Mouse (Mus musculus) embryonic facial prominence, embryonic 10.5 days (tissue): ENCODE data around the gene Saal1. TPM values are rescaled to one million over a fixed set of nuclear protein-coding genes. Genes with fewer than 3 reads are reported as not detected.
"Not testable (repeated sequence)": the region's sequence is repeated elsewhere in the genome, so short reads cannot be mapped to it uniquely, and the experiment has no call there.

ENCODE experiments used
- DNase-seq: peaks from one replicate; pipeline ENCODE4 v3.0.0-alpha.2; 2017; ENCODE audit warnings: low spot score
- H3K27ac ChIP-seq: fragments of 300-500 bp; sonication (generic); replicated peaks from 2 replicates; pipeline ENCODE4 v1.5.1; 2016; ENCODE audit warnings: mild to moderate bottlenecking
- H3K27me3 ChIP-seq: fragments of 300-500 bp; sonication (generic); replicated peaks from 2 replicates; pipeline ENCODE4 v1.6.1; 2016; ENCODE audit warnings: low read depth, mild to moderate bottlenecking; ENCODE audit not compliant: poor library complexity, severe bottlenecking
- H3K36me3 ChIP-seq: fragments of 300-500 bp; sonication (generic); replicated peaks from 2 replicates; pipeline ENCODE4 v1.6.1; 2016; ENCODE audit warnings: mild to moderate bottlenecking, moderate library complexity
- H3K4me1 ChIP-seq: fragments of 300-500 bp; sonication (generic); 2 replicates; pipeline ENCODE4 v1.6.1; 2016
- H3K4me3 ChIP-seq: fragments of 300-500 bp; sonication (generic); 2 replicates; pipeline ENCODE4 v1.5.1; 2016; ENCODE audit warnings: mild to moderate bottlenecking, moderate library complexity
- H3K9me3 ChIP-seq: fragments of 300-500 bp; sonication (generic); 2 replicates; pipeline ENCODE4 v1.6.1; 2016; ENCODE audit warnings: mild to moderate bottlenecking
- WGBS: fragments of 180-500 bp; shearing (Covaris S2); methylation state at CpG from one replicate; pipeline ENCODE4 v1.1.7; 2016; 5-methylcytosine and 5-hydroxymethylcytosine counted together
- polyA plus RNA-seq: library from polyadenylated mRNA; unstranded; fragments of >200 nt; fragmentation: Nextera tagmentation; extraction: Ambion mirVana; gene quantifications from 2 replicates; pipeline ENCODE4 v1.2.1, GENCODE M21; 2016

The Saal1 gene
- 40.7 and 46.0 TPM in 2 replicates for polyA plus RNA-seq

- Histone ChIP-seq H3K9me3 (no peaks in the 10 kb centered on the region), H3K4me1 (peaks cover 13% of the 10 kb centered on the region), H3K27me3 (no peaks in the 10 kb centered on the region), H3K36me3 (peaks cover 36% of the 10 kb centered on the region), H3K27ac (peak within 1 kb of the TSS; percentile 98), H3K4me3 (peak within 1 kb of the TSS; percentile 93)
- peak; percentile 97 for DNase-seq
- 1% methylated on average over 38 of the region's 38 CpGs for WGBS
Measured at GRCm38 (mm10) chr7:46710390-46710844, at the start of gene Saal1. Gene Saal1 (minus strand): TSS chr7:46710680.

DNA sequence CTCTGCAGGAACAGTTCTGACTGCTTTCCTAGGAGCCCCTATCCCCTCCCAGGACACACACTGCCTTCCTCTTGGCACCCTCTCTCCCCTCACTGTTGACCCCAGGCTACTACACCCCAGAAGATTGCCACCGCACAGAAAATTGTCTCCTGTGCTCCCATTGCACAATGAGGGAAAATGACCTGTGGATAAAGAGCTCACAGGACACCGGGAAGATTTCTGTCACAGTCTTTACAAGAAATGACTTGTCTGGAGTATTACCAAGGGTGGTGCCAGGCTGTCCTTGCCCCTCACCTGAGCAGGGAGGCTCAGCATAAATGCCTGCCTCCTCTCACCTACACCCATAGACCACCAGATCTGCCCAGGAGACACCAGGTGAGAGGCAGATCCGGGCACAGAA, 41.0 kb upstream of the Saal1 start, which contains the start of gene Saa2:
TSS of gene Saa2 (plus strand) at position 301 of the 400 bp plus-strand sequence.
- no peaks in the 10 kb centered on the region for H3K27me3 ChIP-seq
- H3K27ac ChIP-seq = no peak within 1 kb of the TSS
- H3K9me3 ChIP-seq = no peaks in the 10 kb centered on the region
- H3K36me3 ChIP-seq = no peaks in the 10 kb centered on the region
- no peak within 1 kb of the TSS for H3K4me3 ChIP-seq
- H3K4me1 ChIP-seq = peaks cover 18% of the 10 kb centered on the region
- no peak for DNase-seq
- 80% methylated on average over 3 of the region's 3 CpGs for WGBS

DNA sequence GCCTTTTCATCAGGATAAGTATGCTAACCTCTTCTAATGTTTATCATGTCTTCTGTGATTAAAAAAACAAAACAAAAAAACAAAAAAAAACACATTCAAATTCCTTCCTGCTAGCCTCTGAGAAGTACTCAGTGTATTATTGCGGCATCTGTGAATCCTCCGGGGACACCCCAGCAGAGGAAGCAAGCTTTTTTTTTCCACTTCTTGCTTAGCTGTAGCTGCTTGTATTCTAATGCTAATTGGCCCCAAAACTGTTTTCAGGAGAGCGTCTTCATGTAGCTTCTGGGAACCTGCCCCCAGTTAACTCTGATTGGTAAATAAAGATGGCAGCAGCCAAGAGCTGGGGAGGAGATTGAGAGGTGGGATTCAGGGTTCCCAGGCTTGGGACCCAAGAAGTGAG, 38.0 kb upstream of the Saal1 start:
- Histone ChIP-seq H3K4me3 (no peak overlapping the region), H3K4me1 (peaks cover 18% of the 10 kb centered on the region), H3K27ac (no peak overlapping the region), H3K27me3 (no peaks in the 10 kb centered on the region), H3K36me3 (no peaks in the 10 kb centered on the region), H3K9me3 (no peaks in the 10 kb centered on the region)
- no peak for DNase-seq
- whole genome bisulfite sequencing = 52% methylated on average over 3 of the region's 3 CpGs

DNA sequence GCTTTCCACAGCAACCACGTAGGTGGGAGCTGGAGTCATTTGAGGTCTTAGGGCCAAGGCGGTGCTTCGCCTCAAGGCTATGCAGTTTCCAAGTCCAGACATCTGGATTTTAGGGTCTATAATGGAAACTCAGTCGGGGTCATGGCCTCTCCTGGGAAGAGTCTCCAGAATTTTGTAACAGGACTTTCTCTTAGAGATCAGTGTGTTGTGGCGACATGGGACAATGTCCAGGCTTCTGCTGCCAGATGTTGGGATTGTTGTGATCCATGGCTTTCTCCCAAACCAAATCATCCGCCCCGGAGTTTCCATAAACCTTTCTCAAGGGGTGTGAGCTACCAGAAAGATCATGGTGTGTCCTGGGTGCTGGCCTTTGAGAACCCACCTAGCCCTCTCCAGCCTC, 35.9 kb upstream of the Saal1 start:
- no peak for DNase-seq
- no peak overlapping the region for H3K27ac ChIP-seq
- H3K4me3 ChIP-seq = no peak overlapping the region
- WGBS = 76% methylated on average over 7 of the region's 7 CpGs
- no peaks in the 10 kb centered on the region for H3K27me3 ChIP-seq
- peaks cover 12% of the 10 kb centered on the region for H3K4me1 ChIP-seq
- H3K9me3 ChIP-seq = no peaks in the 10 kb centered on the region
- H3K36me3 ChIP-seq = no peaks in the 10 kb centered on the region

GRCm38 (mm10) chr7:46745816-46746215, 35.3 kb upstream of the Saal1 start:
- 80% methylated on average over 3 of the region's 3 CpGs for WGBS
- H3K36me3 ChIP-seq = no peaks in the 10 kb centered on the region
- H3K9me3 ChIP-seq = no peaks in the 10 kb centered on the region
- no peak overlapping the region for H3K27ac ChIP-seq
- DNase-seq = no peak
- no peak overlapping the region for H3K4me3 ChIP-seq
- peaks cover 13% of the 10 kb centered on the region for H3K4me1 ChIP-seq
- no peaks in the 10 kb centered on the region for H3K27me3 ChIP-seq

DNA sequence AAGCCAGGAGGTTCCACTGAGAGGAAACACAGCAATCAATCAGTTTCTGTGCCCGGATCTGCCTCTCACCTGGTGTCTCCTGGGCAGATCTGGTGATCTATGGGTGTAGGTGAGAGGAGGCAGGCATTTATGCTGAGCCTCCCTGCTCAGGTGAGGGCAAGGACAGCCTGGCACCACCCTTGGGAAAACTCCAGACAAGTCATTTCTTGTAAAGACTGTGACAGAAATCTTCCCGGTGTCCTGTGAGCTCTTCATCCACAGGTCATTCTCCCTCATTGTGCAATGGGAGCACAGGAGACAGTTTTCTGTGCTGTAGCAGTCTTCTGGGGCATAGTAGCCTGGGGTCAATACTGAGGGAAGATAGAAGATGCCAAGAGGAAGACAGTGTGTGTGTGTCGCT, 32.4 kb upstream of the Saal1 start, which contains the start of gene Saa1:
TSS of gene Saa1 (minus strand) at position 101 of the 400 bp plus-strand sequence.
- H3K9me3 ChIP-seq, H3K36me3 ChIP-seq, H3K4me3 ChIP-seq, H3K27ac ChIP-seq, H3K27me3 ChIP-seq, DNase-seq: not testable (repeated sequence)
- peaks cover 10% of the 10 kb centered on the region for H3K4me1 ChIP-seq
- WGBS = 67% methylated on average over 3 of the region's 3 CpGs

GRCm38 (mm10) chr7:46740041-46740440, 29.6 kb upstream of the Saal1 start:
- H3K36me3 ChIP-seq, H3K27ac ChIP-seq, DNase-seq, H3K27me3 ChIP-seq, H3K9me3 ChIP-seq, H3K4me3 ChIP-seq: not testable (repeated sequence)
- 83% methylated on average over 5 of the region's 5 CpGs for WGBS
- H3K4me1 ChIP-seq = peaks cover 10% of the 10 kb centered on the region

GRCm38 (mm10) chr7:46738561-46739460, 28.3 kb upstream of the Saal1 start:
- no peak for DNase-seq
- 85% methylated on average over 12 of the region's 12 CpGs for WGBS
- no peaks in the 10 kb centered on the region for H3K27me3 ChIP-seq

GRCm38 (mm10) chr7:46734983-46735382, 24.5 kb upstream of the Saal1 start:
- Histone ChIP-seq H3K4me3 (no peak overlapping the region), H3K4me1 (no peaks in the 10 kb centered on the region), H3K27ac (no peak overlapping the region), H3K9me3 (no peaks in the 10 kb centered on the region), H3K36me3 (no peaks in the 10 kb centered on the region), H3K27me3 (no peaks in the 10 kb centered on the region)
- WGBS = 90% methylated on average over 2 of the region's 2 CpGs
- no peak for DNase-seq

More at GRCm38 (mm10) chr7:46738561-46739460, 28.3 kb upstream of the Saal1 start:
- peaks cover 10% of the 10 kb centered on the region for H3K4me1 ChIP-seq
- H3K27ac ChIP-seq = no peak overlapping the region
- H3K9me3 ChIP-seq = no peaks in the 10 kb centered on the region
- no peak overlapping the region for H3K4me3 ChIP-seq
- H3K36me3 ChIP-seq = no peaks in the 10 kb centered on the region

- Histone ChIP-seq H3K27me3 (no peaks in the 10 kb centered on the region), H3K27ac (no peak within 1 kb of the TSS), H3K9me3 (no peaks in the 10 kb centered on the region), H3K4me3 (no peak within 1 kb of the TSS), H3K4me1 (no peaks in the 10 kb centered on the region), H3K36me3 (no peaks in the 10 kb centered on the region)
- DNase-seq = no peak
- WGBS = 91% methylated on average over 4 of the region's 4 CpGs
Measured at GRCm38 (mm10) chr7:46732458-46732857, 22.0 kb upstream of the Saal1 start, which contains the start of gene Saa4. Gene Saa4 (minus strand): TSS chr7:46732603.

- no peak for DNase-seq
- H3K27ac ChIP-seq = no peak overlapping the region
- WGBS = 97% methylated on average over 1 of the region's 1 CpGs
- no peaks in the 10 kb centered on the region for H3K9me3 ChIP-seq
- H3K27me3 ChIP-seq = no peaks in the 10 kb centered on the region
- H3K4me3 ChIP-seq = no peak overlapping the region
- H3K4me1 ChIP-seq = no peaks in the 10 kb centered on the region
- no peaks in the 10 kb centered on the region for H3K36me3 ChIP-seq
Measured at GRCm38 (mm10) chr7:46727584-46727983, 17.1 kb upstream of the Saal1 start.

DNA sequence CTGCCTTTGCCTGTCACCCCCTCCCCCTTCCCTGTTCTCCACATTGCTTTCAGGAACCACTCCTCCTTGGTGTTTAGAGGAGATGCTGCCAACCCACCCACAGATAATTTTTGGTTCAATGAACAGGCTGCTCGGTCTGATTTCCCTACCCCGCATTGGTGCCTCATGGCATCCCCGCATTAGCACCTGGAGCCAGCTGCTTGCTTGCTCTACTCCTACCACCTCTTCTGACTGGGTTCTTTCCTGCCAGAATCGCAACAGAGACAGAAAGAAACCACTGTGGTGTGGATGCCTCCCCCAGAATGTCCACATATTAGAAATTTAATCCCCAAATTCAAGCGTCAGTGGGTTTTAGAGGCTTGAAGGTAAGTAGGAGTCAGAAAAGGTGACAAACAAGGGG, 13.9 kb upstream of the Saal1 start:
- no peak for DNase-seq
- WGBS = 85% methylated on average over 5 of the region's 5 CpGs
- H3K27me3 ChIP-seq = no peaks in the 10 kb centered on the region
- no peaks in the 10 kb centered on the region for H3K9me3 ChIP-seq
- H3K27ac ChIP-seq = no peak overlapping the region
- H3K4me1 ChIP-seq = no peaks in the 10 kb centered on the region
- H3K4me3 ChIP-seq = no peak overlapping the region
- no peaks in the 10 kb centered on the region for H3K36me3 ChIP-seq

DNA sequence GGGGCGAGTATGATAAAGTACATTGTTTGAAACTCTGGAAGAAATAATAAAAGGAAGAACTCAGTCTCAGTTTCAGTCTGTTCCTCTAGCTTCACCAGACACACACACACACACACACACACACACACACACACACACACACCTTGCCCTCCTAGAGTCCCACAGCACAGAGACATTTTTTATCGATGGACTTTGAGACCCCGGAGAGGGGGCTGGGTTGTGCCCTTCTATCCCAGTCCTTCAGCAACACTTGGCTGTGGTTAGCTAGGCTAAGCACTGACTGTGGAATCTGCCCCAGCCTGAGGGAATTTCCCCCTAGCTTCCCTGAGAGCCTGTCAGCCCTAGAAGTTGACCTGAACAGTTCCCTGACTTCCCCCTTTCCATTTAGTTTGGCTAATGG, 13.4 kb upstream of the Saal1 start:
- Histone ChIP-seq H3K4me3 (no peak overlapping the region), H3K27me3 (no peaks in the 10 kb centered on the region), H3K4me1 (no peaks in the 10 kb centered on the region), H3K27ac (no peak overlapping the region), H3K36me3 (no peaks in the 10 kb centered on the region), H3K9me3 (no peaks in the 10 kb centered on the region)
- WGBS = 86% methylated on average over 3 of the region's 3 CpGs
- DNase-seq = no peak
